Mouse (Mus musculus) midbrain, embryonic 14.5 days (tissue): ENCODE data around the gene Fndc8. TPM values are rescaled to one million over a fixed set of nuclear protein-coding genes. Genes with fewer than 3 reads are reported as not detected.
A peak's percentile ranks its signal among the peaks of the same experiment; 100 is the strongest.

Source experiments
- ATAC-seq: fragments of 200-750 bp; cut with Nextera tagmentation; 2 replicates; pipeline ENCODE4 v1.8.0; 2017; ENCODE audit warnings: moderate number of reproducible peaks, moderate library complexity; ENCODE audit not compliant: low FRiP score, low TSS enrichment
- DNase-seq: peaks from one replicate; pipeline ENCODE4 v3.0.0-alpha.2; 2015
- H3K27ac ChIP-seq: fragments of 300-500 bp; sonication (generic); replicated peaks from 2 replicates; pipeline ENCODE4 v1.5.1; 2014; ENCODE audit warnings: mild to moderate bottlenecking, low read depth, low read length, moderate library complexity
- H3K27me3 ChIP-seq: fragments of 300-500 bp; sonication (generic); 2 replicates; pipeline ENCODE4 v1.6.1; 2014; ENCODE audit warnings: low read length, control low read depth, mixed read lengths; ENCODE audit not compliant: control insufficient read depth, insufficient read depth
- H3K36me3 ChIP-seq: fragments of 300-500 bp; sonication (generic); 2 replicates; pipeline ENCODE4 v1.6.1; 2014; ENCODE audit warnings: low read length, control low read depth; ENCODE audit not compliant: control insufficient read depth, insufficient read depth
- H3K4me1 ChIP-seq: fragments of 300-500 bp; sonication (generic); 2 replicates; pipeline ENCODE4 v1.6.1; 2014; ENCODE audit warnings: mild to moderate bottlenecking, antibody characterized with exemption, low read length, control low read depth; ENCODE audit not compliant: control insufficient read depth, insufficient read depth
- H3K4me2 ChIP-seq: fragments of 300-500 bp; sonication (generic); 2 replicates; pipeline ENCODE4 v1.6.1; 2014; ENCODE audit warnings: mild to moderate bottlenecking, low read length, moderate library complexity
- H3K4me3 ChIP-seq: fragments of 300-500 bp; sonication (generic); replicated peaks from 2 replicates; pipeline ENCODE4 v1.5.1; 2014; ENCODE audit warnings: low read depth, low read length
- H3K9ac ChIP-seq: fragments of 300-500 bp; sonication (generic); replicated peaks from 2 replicates; pipeline ENCODE4 v1.6.1; 2014; ENCODE audit warnings: mild to moderate bottlenecking, low read length, moderate library complexity
- H3K9me3 ChIP-seq: fragments of 300-500 bp; sonication (generic); 2 replicates; pipeline ENCODE4 v1.6.1; 2016; ENCODE audit warnings: low read length, control low read depth, mixed read lengths; ENCODE audit not compliant: control insufficient read depth
- WGBS: fragments of 180-500 bp; shearing (Covaris S2); extraction: QIAGEN DNeasy Blood & Tissue Kit; methylation state at CpG from one replicate; pipeline ENCODE4 v1.1.7; 2014; 5-methylcytosine and 5-hydroxymethylcytosine counted together
- polyA plus RNA-seq: library from polyadenylated mRNA; unstranded; fragments of >200 nt; fragmentation: Nextera tagmentation; extraction: Ambion mirVana; gene quantifications from 2 replicates; pipeline ENCODE4 v1.2.1, GENCODE M21; 2014

Fndc8 gene
- polyA plus RNA-seq, 1 experiment from 2014 or later = 0.38 TPM

DNA sequence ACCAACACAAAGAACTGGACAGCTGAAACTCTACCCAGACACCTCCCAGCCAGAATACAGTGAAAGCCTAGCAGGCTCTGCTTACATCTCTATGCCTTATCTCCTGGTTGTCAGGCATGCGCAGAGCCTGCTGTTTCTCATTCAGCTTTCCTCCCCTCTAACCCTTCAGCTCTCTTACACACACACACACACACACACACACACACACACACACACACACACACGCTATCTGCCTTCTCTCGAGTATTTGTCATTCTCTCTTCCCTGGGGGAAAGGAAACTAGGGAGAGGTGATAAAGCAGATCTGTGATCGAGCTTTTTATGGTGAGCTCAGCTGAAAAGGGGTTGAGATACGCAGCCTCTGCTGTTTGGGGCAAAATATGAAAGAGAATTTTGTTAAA, 17.0 kb upstream of the Fndc8 start:
- no peak overlapping the region for H3K9ac ChIP-seq
- no peak for ATAC-seq
- H3K4me3 ChIP-seq = no peak overlapping the region
- no peak for DNase-seq
- no peaks in the 10 kb centered on the region for H3K36me3 ChIP-seq
- no peaks in the 10 kb centered on the region for H3K4me1 ChIP-seq
- H3K27ac ChIP-seq = no peak overlapping the region
- 73% methylated on average over 5 of the region's 5 CpGs for WGBS
- no peak overlapping the region for H3K4me2 ChIP-seq
- no peaks in the 10 kb centered on the region for H3K9me3 ChIP-seq
- H3K27me3 ChIP-seq = no peaks in the 10 kb centered on the region

GRCm38 (mm10) chr11:82875631-82876030, 16.3 kb upstream of the Fndc8 start:
- Histone ChIP-seq H3K4me2 (no peak overlapping the region), H3K9me3 (no peaks in the 10 kb centered on the region), H3K27me3 (no peaks in the 10 kb centered on the region), H3K9ac (no peak overlapping the region), H3K4me3 (no peak overlapping the region), H3K27ac (no peak overlapping the region), H3K4me1 (no peaks in the 10 kb centered on the region), H3K36me3 (no peaks in the 10 kb centered on the region)
- DNase-seq (no peak), ATAC-seq (no peak)
- WGBS = 93% methylated on average over 5 of the region's 5 CpGs

- DNase-seq = no peak
- WGBS = 83% methylated on average over 7 of the region's 7 CpGs
- H3K9ac ChIP-seq = no peak overlapping the region
- H3K9me3 ChIP-seq = no peaks in the 10 kb centered on the region
- H3K4me3 ChIP-seq = no peak overlapping the region
- H3K4me2 ChIP-seq = no peak overlapping the region
- no peaks in the 10 kb centered on the region for H3K36me3 ChIP-seq
- H3K4me1 ChIP-seq = no peaks in the 10 kb centered on the region
- H3K27me3 ChIP-seq = no peaks in the 10 kb centered on the region
- ATAC-seq = no peak
- no peak overlapping the region for H3K27ac ChIP-seq
Measured at GRCm38 (mm10) chr11:82877726-82878344, 14.1 kb upstream of the Fndc8 start.

DNA sequence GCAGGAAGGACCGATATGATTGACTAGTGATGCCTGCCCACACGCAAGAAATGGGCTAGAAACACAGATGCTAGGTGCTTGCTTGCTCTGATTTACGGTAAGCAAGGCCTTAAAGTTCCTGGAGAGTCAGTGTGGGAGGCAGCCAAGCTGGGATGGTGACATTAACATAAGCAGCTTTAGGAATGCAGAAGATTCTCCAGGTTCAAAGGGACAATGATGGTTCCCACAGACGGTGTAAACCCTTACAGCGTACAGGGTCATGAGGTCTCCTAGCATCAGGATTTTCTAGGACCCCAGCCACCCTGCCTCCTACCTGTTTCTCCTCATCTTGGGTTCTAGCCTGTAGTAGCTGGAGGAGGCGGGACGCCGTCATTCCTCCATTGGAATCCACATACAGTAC, 8.7 kb upstream of the Fndc8 start:
- DNase-seq = no peak
- Histone ChIP-seq H3K36me3 (no peaks in the 10 kb centered on the region), H3K4me2 (no peak overlapping the region), H3K9ac (no peak overlapping the region), H3K4me1 (0 out of 2 replicates have a peak, but pooled peaks cover under 1% of the 10 kb centered on the region), H3K27me3 (no peaks in the 10 kb centered on the region), H3K27ac (no peak overlapping the region), H3K9me3 (no peaks in the 10 kb centered on the region), H3K4me3 (no peak overlapping the region)
- WGBS = 76% methylated on average over 8 of the region's 8 CpGs
- ATAC-seq = no peak

DNA sequence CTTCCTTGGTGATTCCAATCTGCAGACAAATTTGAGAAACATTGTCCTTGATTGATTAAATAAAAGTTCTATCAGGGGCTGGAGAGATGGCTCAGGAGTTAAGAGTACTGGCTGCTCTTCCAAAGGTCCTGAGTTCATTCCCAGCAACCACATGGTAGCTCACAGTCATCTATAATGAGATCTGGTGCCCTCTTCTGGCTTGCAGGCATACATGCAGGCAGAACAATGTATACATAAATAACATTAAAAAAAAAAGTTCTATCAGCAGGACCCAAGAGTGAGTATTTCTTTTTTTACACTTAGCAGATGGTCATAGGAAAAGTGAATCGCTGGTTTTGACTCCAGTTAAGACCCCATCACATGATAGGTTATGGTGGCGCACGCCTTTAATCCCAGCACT, 5.4 kb upstream of the Fndc8 start:
- ATAC-seq = no peak

DNA sequence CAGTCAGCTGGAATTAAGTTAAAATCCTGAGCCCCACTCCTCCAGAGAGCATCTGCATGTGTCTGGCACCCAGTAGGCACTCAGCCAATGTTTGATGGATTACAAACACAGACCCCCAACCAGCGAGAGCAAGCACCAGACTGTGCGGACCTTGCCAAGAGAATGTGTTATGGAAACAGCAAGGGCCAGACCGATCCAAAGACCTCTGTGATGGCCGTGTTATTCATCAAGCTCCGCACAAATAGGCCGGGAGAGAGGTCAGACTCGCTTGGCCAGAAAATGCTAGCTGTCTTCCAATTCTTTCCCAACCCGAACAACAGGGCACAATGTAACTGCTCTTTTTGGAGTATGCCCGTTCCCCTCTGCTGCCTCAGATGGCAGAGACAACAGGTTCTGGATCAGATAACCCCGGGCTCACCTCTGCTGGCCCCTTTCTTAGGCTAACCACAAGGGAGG, 3.4 kb upstream of the Fndc8 start:
- Histone ChIP-seq H3K9me3 (no peaks in the 10 kb centered on the region), H3K4me2 (0 out of 2 replicates have a peak overlapping the region, but pooled peaks have one; percentile 82), H3K4me3 (no peak overlapping the region), H3K9ac (no peak overlapping the region; the same call in 1 of the 2 replicates), H3K27ac (no peak overlapping the region), H3K36me3 (no peaks in the 10 kb centered on the region), H3K4me1 (peaks cover 16% of the 10 kb centered on the region), H3K27me3 (no peaks in the 10 kb centered on the region)
- DNase-seq = peak; percentile 31
- ATAC-seq = no peak
- 70% methylated on average over 10 of the region's 10 CpGs for WGBS

More for the DNA sequence above, 5.4 kb upstream of the Fndc8 start:
- H3K27ac ChIP-seq = no peak overlapping the region
- H3K9me3 ChIP-seq = no peaks in the 10 kb centered on the region
- no peak overlapping the region for H3K4me3 ChIP-seq
- 88% methylated on average over 3 of the region's 3 CpGs for whole genome bisulfite sequencing
- no peak for DNase-seq
- no peak overlapping the region for H3K9ac ChIP-seq
- peaks cover 16% of the 10 kb centered on the region for H3K4me1 ChIP-seq
- H3K4me2 ChIP-seq = no peak overlapping the region
- no peaks in the 10 kb centered on the region for H3K27me3 ChIP-seq
- H3K36me3 ChIP-seq = no peaks in the 10 kb centered on the region

DNA sequence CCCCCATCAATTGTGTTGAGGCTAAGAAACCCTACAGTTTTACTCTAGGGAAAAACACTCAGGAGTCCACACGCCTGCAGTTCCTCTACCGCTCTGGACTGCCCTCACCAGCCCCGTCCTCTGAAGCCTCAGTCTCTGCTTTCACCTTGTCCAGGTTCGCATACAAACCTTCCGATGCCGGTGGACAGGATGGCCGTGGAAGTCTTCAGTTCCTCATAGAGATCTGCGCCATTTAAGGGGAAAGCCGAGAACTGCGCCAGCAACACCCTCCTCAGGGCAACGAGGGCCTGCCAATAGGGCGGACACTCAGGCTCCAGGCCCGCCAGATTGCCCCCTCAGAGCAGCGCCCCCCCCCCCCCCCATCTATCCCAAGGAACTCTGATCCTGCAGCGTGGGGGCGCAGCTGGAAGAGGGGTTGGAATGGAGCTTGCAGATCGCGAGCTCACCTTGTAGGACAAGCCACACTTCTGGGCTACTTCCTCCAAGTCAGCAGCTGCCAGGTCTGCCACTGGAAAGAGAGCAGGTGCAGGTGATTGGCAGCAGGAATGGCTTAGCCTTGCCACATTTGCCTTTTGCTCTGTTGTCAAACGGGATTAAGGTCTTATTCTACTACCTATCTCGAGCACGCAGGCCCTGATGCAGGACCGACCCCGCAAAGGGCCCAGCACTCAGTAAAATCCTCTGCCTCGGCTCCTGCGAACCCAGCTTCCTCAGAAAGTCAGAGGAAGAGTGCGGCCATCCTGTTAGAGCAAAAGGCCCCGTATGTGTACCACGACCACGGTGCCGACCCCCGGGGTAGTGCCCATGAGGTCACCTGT, 2.2 kb upstream of the Fndc8 start:
- H3K4me1 ChIP-seq = peaks cover 16% of the 10 kb centered on the region
- WGBS = 6% methylated on average over 31 of the region's 31 CpGs
- no peaks in the 10 kb centered on the region for H3K9me3 ChIP-seq
- H3K27ac ChIP-seq = peak overlapping the region; percentile 6; the same call in 1 of the 2 replicates
- peak overlapping the region; percentile 82 for H3K4me2 ChIP-seq
- H3K27me3 ChIP-seq = no peaks in the 10 kb centered on the region
- no peaks in the 10 kb centered on the region for H3K36me3 ChIP-seq
- H3K9ac ChIP-seq = peak overlapping the region; percentile 64
- no peak for DNase-seq
- peak; percentile 27; the same call in 1 of the 2 replicates for ATAC-seq
- H3K4me3 ChIP-seq = peak overlapping the region; percentile 57

DNA sequence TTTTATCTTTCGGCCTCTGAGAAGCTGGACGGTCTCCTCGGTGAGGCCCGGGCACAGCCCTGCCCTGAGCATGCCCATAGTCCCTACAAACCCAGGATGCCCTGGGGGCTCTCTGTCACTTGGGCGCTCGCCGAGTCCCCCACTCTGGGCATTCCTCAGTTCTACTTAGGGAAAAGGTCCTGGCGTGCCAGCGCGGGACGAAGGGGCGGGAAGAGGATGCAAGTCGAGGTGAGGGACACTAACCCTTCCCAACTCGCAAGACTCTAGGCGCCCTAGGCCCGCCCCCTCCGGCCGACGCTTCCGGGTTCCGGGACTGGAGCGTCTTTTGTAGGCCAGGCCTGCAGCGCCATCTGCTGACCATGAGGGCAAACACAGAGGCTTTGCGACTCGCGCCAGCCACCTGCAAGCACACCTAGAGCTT, 1.6 kb upstream of the Fndc8 start, which contains the start of gene Rad51d:
TSS of gene Rad51d (minus strand) at position 273 of the 421 bp plus-strand sequence.
- Histone ChIP-seq H3K27ac (peak within 1 kb of the TSS; percentile 6; the same call in 1 of the 2 replicates), H3K36me3 (no peaks in the 10 kb centered on the region), H3K27me3 (no peaks in the 10 kb centered on the region), H3K4me3 (peak within 1 kb of the TSS; percentile 57), H3K9ac (peak within 1 kb of the TSS; percentile 64), H3K9me3 (no peaks in the 10 kb centered on the region), H3K4me2 (peak within 1 kb of the TSS; percentile 82), H3K4me1 (peaks cover 16% of the 10 kb centered on the region)
- peak; percentile 97 for DNase-seq
- WGBS = under 1% methylated on average over 26 of the region's 26 CpGs
- peak; percentile 88 for ATAC-seq
